Mouse (Mus musculus) kidney, adult 2 months (tissue): ENCODE data around the gene Adck2.

Experiments
- CTCF ChIP-seq: fragments of 200-500 bp; conservative IDR thresholded peaks from 2 replicates; pipeline ENCODE4 v1.5.1; 2011; ENCODE audit warnings: low read depth, mild to moderate bottlenecking, control low read depth, low read length, moderate library complexity, mixed read lengths; ENCODE audit not compliant: insufficient read depth, insufficient read length
- POLR2A ChIP-seq: fragments of 200-500 bp; IDR thresholded peaks from one replicate; pipeline ENCODE4 v1.6.1; 2011; ENCODE audit warnings: low read depth, low read length, control low read depth

DNA sequence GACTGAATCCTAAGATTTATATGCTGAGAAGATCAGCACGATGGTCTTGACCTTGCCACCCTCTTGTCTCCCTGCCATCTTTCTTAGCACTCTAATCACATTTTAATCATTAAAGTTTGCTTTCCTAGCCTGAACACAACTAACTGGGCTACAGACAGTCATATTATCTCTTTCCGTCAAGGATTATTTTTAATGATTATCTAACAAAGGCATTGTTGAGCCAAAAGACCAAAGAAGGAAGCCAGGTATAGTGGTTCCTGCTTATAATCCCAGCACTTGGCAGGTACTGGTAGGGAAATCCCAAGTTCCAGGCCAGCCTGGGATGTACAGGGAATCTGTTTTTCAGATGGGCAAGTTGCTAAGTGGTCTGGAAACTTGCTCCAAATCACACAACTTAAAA is 37.6 kb downstream of the Adck2 start:
- TF ChIP-seq CTCF = no peak
- TF ChIP-seq POLR2A = no peak
